Mouse (Mus musculus) liver, embryonic 14.5 days (tissue): ENCODE results near the gene Mesd. TPM values are rescaled to one million over a fixed set of nuclear protein-coding genes. Genes with fewer than 3 reads are reported as not detected.
A peak's percentile ranks its signal among the peaks of the same experiment; 100 is the strongest.

Experiments
- ATAC-seq: fragments of 200-750 bp; cut with Nextera tagmentation; 2 replicates; pipeline ENCODE4 v1.8.0; 2017; ENCODE audit warnings: moderate number of reproducible peaks, mild to moderate bottlenecking, moderate library complexity; ENCODE audit not compliant: insufficient read depth
- DNase-seq, 3 experiments: peaks; one replicate each; pipeline ENCODE4 v3.0.0-alpha.2; 2012 to 2013; ENCODE audit warnings: low read depth in 3 of 3, low spot score in 3 of 3
- H3K27ac ChIP-seq: fragments of 300-500 bp; sonication (generic); 2 replicates; pipeline ENCODE4 v1.5.1; 2014; ENCODE audit warnings: moderate library complexity, mild to moderate bottlenecking, control low read depth, inconsistent platforms
- H3K27me3 ChIP-seq: fragments of 300-500 bp; sonication (generic); 2 replicates; pipeline ENCODE4 v1.6.1; 2014; ENCODE audit warnings: mild to moderate bottlenecking, low read length, moderate library complexity; ENCODE audit not compliant: control insufficient read depth, insufficient read depth
- H3K36me3 ChIP-seq: fragments of 300-500 bp; sonication (generic); replicated peaks from 2 replicates; pipeline ENCODE4 v1.6.1; 2014; ENCODE audit warnings: low read depth; ENCODE audit not compliant: control insufficient read depth, insufficient read depth
- H3K4me1 ChIP-seq, 2 experiments: fragments of 200-500 bp in 1 of 2; fragments of 300-500 bp in 1 of 2; sonication (generic) in 1 of 2; replicated peaks; 2 replicates each; pipeline ENCODE4 v1.6.1; 2012 to 2014; ENCODE audit warnings: antibody characterized with exemption in 1 of 2, inconsistent platforms in 1 of 2, low read length in 1 of 2; ENCODE audit not compliant: control insufficient read depth in 2 of 2, insufficient read depth in 2 of 2
- H3K4me2 ChIP-seq: fragments of 300-500 bp; sonication (generic); 2 replicates; pipeline ENCODE4 v1.6.1; 2014; ENCODE audit warnings: low read depth, mild to moderate bottlenecking, control low read depth, moderate library complexity
- H3K4me3 ChIP-seq, 2 experiments: fragments of 200-500 bp in 1 of 2; fragments of 300-500 bp in 1 of 2; sonication (generic) in 1 of 2; 2 replicates each; pipeline ENCODE4 v1.5.1; 2012 to 2014; ENCODE audit warnings: low read depth in 2 of 2, low read length in 2 of 2, mild to moderate bottlenecking in 2 of 2, control low read depth in 1 of 2, inconsistent platforms in 1 of 2, moderate library complexity in 1 of 2; ENCODE audit not compliant: insufficient read depth in 1 of 2
- H3K9ac ChIP-seq: fragments of 300-500 bp; sonication (generic); replicated peaks from 2 replicates; pipeline ENCODE4 v1.6.1; 2014; ENCODE audit warnings: mild to moderate bottlenecking, control low read depth, moderate library complexity
- H3K9me3 ChIP-seq: fragments of 300-500 bp; sonication (generic); 2 replicates; pipeline ENCODE4 v1.6.1; 2016; ENCODE audit warnings: low read length, mixed read lengths; ENCODE audit not compliant: control insufficient read depth
- CTCF ChIP-seq: IDR thresholded peaks from 2 replicates; pipeline ENCODE4 v1.5.1; 2016; ENCODE audit warnings: antibody characterized with exemption, low read depth, control low read depth
- EP300 ChIP-seq: IDR thresholded peaks from 2 replicates; pipeline ENCODE4 v1.6.1; 2016; ENCODE audit warnings: antibody characterized with exemption, low read depth
- WGBS: fragments of 180-500 bp; shearing (Covaris S2); extraction: QIAGEN DNeasy Blood & Tissue Kit; methylation state at CpG from one replicate; pipeline ENCODE4 v1.1.7; 2014; ENCODE audit not compliant: insufficient replicate concordance; 5-methylcytosine and 5-hydroxymethylcytosine counted together
- polyA plus RNA-seq, 2 experiments: library from polyadenylated mRNA; depleted of rRNA in 1 of 2; stranded (reverse) in 1 of 2; unstranded in 1 of 2; fragments of >200 nt; fragmentation: Nextera tagmentation in 1 of 2; extraction: Ambion mirVana in 1 of 2; gene quantifications; 2 replicates each; pipeline versions ENCODE4 v1.2.1 to v1.2.3; 2012 to 2014

Gene Mesd
- polyA plus RNA-seq, 2 experiments, result 12.0 to 43.0 TPM

- Histone ChIP-seq H3K9ac (no peak overlapping the region), H3K4me2 (no peak overlapping the region), H3K27me3 (no peaks in the 10 kb centered on the region), H3K4me1 (no peaks in the 10 kb centered on the region), H3K27ac (no peak overlapping the region), H3K36me3 (no peaks in the 10 kb centered on the region), H3K4me3 (no peak overlapping the region), H3K9me3 (no peaks in the 10 kb centered on the region)
- DNase-seq (peak; percentile 40 to 59 (median 47)), ATAC-seq (no peak)
- 0% methylated on average over 3 of the region's 3 CpGs for whole genome bisulfite sequencing
- TF ChIP-seq CTCF, result peak; percentile 81
- no peak for TF ChIP-seq EP300
Measured at GRCm38 (mm10) chr7:83914566-83914965, 30.3 kb downstream of the Mesd start.

- no peak for ATAC-seq
- no peak overlapping the region for H3K4me3 ChIP-seq
- H3K4me2 ChIP-seq, result no peak overlapping the region
- whole genome bisulfite sequencing, result 34% methylated on average over 4 of the region's 4 CpGs
- H3K27ac ChIP-seq, result no peak overlapping the region
- TF ChIP-seq CTCF (no peak), EP300 (no peak)
- no peaks in the 10 kb centered on the region for H3K4me1 ChIP-seq
- H3K27me3 ChIP-seq, result no peaks in the 10 kb centered on the region
- no peaks in the 10 kb centered on the region for H3K9me3 ChIP-seq
- H3K9ac ChIP-seq, result no peak overlapping the region
- no peak for DNase-seq
- H3K36me3 ChIP-seq, result no peaks in the 10 kb centered on the region
Measured at GRCm38 (mm10) chr7:83920241-83920640, 36.0 kb downstream of the Mesd start.

- 45% methylated on average over 3 of the region's 3 CpGs for WGBS
- ATAC-seq, result no peak
- TF ChIP-seq EP300 (no peak), CTCF (no peak)
Measured at GRCm38 (mm10) chr7:83921637-83922036, 37.4 kb downstream of the Mesd start.

GRCm38 (mm10) chr7:83939017-83939721 is 54.9 kb downstream of the Mesd start:
- Histone ChIP-seq H3K36me3 (no peaks in the 10 kb centered on the region), H3K4me3 (no peak overlapping the region), H3K4me1 (no peaks in the 10 kb centered on the region), H3K4me2 (no peak overlapping the region), H3K9ac (no peak overlapping the region), H3K27ac (no peak overlapping the region), H3K27me3 (no peaks in the 10 kb centered on the region), H3K9me3 (no peaks in the 10 kb centered on the region)
- DNase-seq (no peak), ATAC-seq (no peak)
- no peak for TF ChIP-seq CTCF
- TF ChIP-seq EP300, result no peak
- WGBS, result 41% methylated on average over 3 of the region's 3 CpGs

More at GRCm38 (mm10) chr7:83921637-83922036, 37.4 kb downstream of the Mesd start:
- Histone ChIP-seq H3K27ac (no peak overlapping the region), H3K27me3 (no peaks in the 10 kb centered on the region), H3K9me3 (no peaks in the 10 kb centered on the region), H3K4me1 (no peaks in the 10 kb centered on the region), H3K36me3 (no peaks in the 10 kb centered on the region), H3K9ac (no peak overlapping the region), H3K4me3 (no peak overlapping the region), H3K4me2 (no peak overlapping the region)
- no peak for DNase-seq

GRCm38 (mm10) chr7:83940136-83940535 is 55.9 kb downstream of the Mesd start:
- Histone ChIP-seq H3K4me3 (no peak overlapping the region), H3K4me2 (no peak overlapping the region), H3K36me3 (no peaks in the 10 kb centered on the region), H3K4me1 (no peaks in the 10 kb centered on the region), H3K27ac (no peak overlapping the region), H3K9me3 (no peaks in the 10 kb centered on the region), H3K9ac (no peak overlapping the region), H3K27me3 (no peaks in the 10 kb centered on the region)
- 60% methylated on average over 2 of the region's 2 CpGs for WGBS
- no peak for ATAC-seq
- TF ChIP-seq CTCF, result no peak
- TF ChIP-seq EP300, result no peak
- no peak for DNase-seq
